Mouse (Mus musculus): Measurements from ENCODE around the gene Baiap2. TPM values are rescaled to one million over a fixed set of nuclear protein-coding genes. Genes with fewer than 3 reads are reported as not detected.
A peak's percentile ranks its signal among the peaks of the same experiment; 100 is the strongest.

The Baiap2 gene
- polyA plus RNA-seq, 1 experiment from 2014 or later = 11.9 TPM

GRCm38 (mm10) chr11:119937216-119937615 lies 5.3 kb upstream of the Baiap2 start:
- Histone ChIP-seq H3K27ac (ENCODE audit: low read depth, low read length) (no peak overlapping the region), H3K36me3 (ENCODE audit: control insufficient read depth, insufficient read depth, low read length) (no peaks in the 10 kb centered on the region), H3K9ac (ENCODE audit: low read length) (no peak overlapping the region), H3K4me2 (ENCODE audit: low read depth) (no peak overlapping the region), H3K4me1 (ENCODE audit: control insufficient read depth, insufficient read depth, low read length) (peaks cover 8% of the 10 kb centered on the region; the same call in 1 of the 2 replicates), H3K27me3 (ENCODE audit: control insufficient read depth, insufficient read depth, low read length) (no peaks in the 10 kb centered on the region), H3K4me3 (ENCODE audit: low read depth, low read length) (no peak overlapping the region), H3K9me3 (ENCODE audit: control insufficient read depth, low read length) (no peaks in the 10 kb centered on the region)
- no peak for DNase-seq (ENCODE audit: low spot score)
- ATAC-seq (ENCODE audit: insufficient read depth, low FRiP score, low TSS enrichment) = no peak
- 59% methylated on average over 12 of the region's 12 CpGs for WGBS

GRCm38 (mm10) chr11:119937772-119938502 lies 4.6 kb upstream of the Baiap2 start:
- Histone ChIP-seq H3K27ac (ENCODE audit: low read depth, low read length) (no peak overlapping the region), H3K36me3 (ENCODE audit: control insufficient read depth, insufficient read depth, low read length) (no peaks in the 10 kb centered on the region), H3K4me1 (ENCODE audit: control insufficient read depth, insufficient read depth, low read length) (peaks cover 9% of the 10 kb centered on the region; the same call in 1 of the 2 replicates), H3K4me2 (ENCODE audit: low read depth) (no peak overlapping the region), H3K27me3 (ENCODE audit: control insufficient read depth, insufficient read depth, low read length) (no peaks in the 10 kb centered on the region), H3K4me3 (ENCODE audit: low read depth, low read length) (no peak overlapping the region), H3K9me3 (ENCODE audit: control insufficient read depth, low read length) (no peaks in the 10 kb centered on the region), H3K9ac (ENCODE audit: low read length) (no peak overlapping the region)
- DNase-seq (ENCODE audit: low spot score) (no peak), ATAC-seq (ENCODE audit: insufficient read depth, low FRiP score, low TSS enrichment) (no peak)
- WGBS = 55% methylated on average over 19 of the region's 19 CpGs

GRCm38 (mm10) chr11:119939073-119939710 lies 3.4 kb upstream of the Baiap2 start:
- no peak overlapping the region for H3K4me3 ChIP-seq (ENCODE audit: low read depth, low read length)
- H3K4me1 ChIP-seq (ENCODE audit: control insufficient read depth, insufficient read depth, low read length) = peaks cover 18% of the 10 kb centered on the region; the same call in 1 of the 2 replicates
- DNase-seq (ENCODE audit: low spot score) = no peak
- no peak for ATAC-seq (ENCODE audit: insufficient read depth, low FRiP score, low TSS enrichment)
- no peaks in the 10 kb centered on the region for H3K27me3 ChIP-seq (ENCODE audit: control insufficient read depth, insufficient read depth, low read length)
- no peak overlapping the region for H3K27ac ChIP-seq (ENCODE audit: low read depth, low read length)
- no peaks in the 10 kb centered on the region for H3K36me3 ChIP-seq (ENCODE audit: control insufficient read depth, insufficient read depth, low read length)
- H3K9me3 ChIP-seq (ENCODE audit: control insufficient read depth, low read length) = no peaks in the 10 kb centered on the region
- H3K9ac ChIP-seq (ENCODE audit: low read length) = no peak overlapping the region
- WGBS = 49% methylated on average over 8 of the region's 8 CpGs
- no peak overlapping the region for H3K4me2 ChIP-seq (ENCODE audit: low read depth)

GRCm38 (mm10) chr11:119939711-119940106 lies 2.9 kb upstream of the Baiap2 start:
- Histone ChIP-seq H3K27me3 (ENCODE audit: control insufficient read depth, insufficient read depth, low read length) (no peaks in the 10 kb centered on the region), H3K4me3 (ENCODE audit: low read depth, low read length) (no peak overlapping the region), H3K4me1 (ENCODE audit: control insufficient read depth, insufficient read depth, low read length) (peaks cover 18% of the 10 kb centered on the region; the same call in 1 of the 2 replicates), H3K27ac (ENCODE audit: low read depth, low read length) (no peak overlapping the region), H3K9ac (ENCODE audit: low read length) (no peak overlapping the region), H3K36me3 (ENCODE audit: control insufficient read depth, insufficient read depth, low read length) (no peaks in the 10 kb centered on the region), H3K9me3 (ENCODE audit: control insufficient read depth, low read length) (no peaks in the 10 kb centered on the region), H3K4me2 (ENCODE audit: low read depth) (no peak overlapping the region)
- 62% methylated on average over 4 of the region's 4 CpGs for WGBS
- no peak for DNase-seq (ENCODE audit: low spot score)
- no peak for ATAC-seq (ENCODE audit: insufficient read depth, low FRiP score, low TSS enrichment)

- WGBS = 67% methylated on average over 11 of the region's 11 CpGs
- no peak for DNase-seq (ENCODE audit: low spot score)
- H3K27ac ChIP-seq (ENCODE audit: low read depth, low read length) = no peak overlapping the region
Measured at GRCm38 (mm10) chr11:119940142-119940541, 2.4 kb upstream of the Baiap2 start.

GRCm38 (mm10) chr11:119941794-119942193 lies 769 bp upstream of the Baiap2 start:
- Histone ChIP-seq H3K27me3 (ENCODE audit: control insufficient read depth, insufficient read depth, low read length) (no peaks in the 10 kb centered on the region), H3K4me3 (ENCODE audit: low read depth, low read length) (peak overlapping the region; percentile 71), H3K36me3 (ENCODE audit: control insufficient read depth, insufficient read depth, low read length) (no peaks in the 10 kb centered on the region), H3K4me1 (ENCODE audit: control insufficient read depth, insufficient read depth, low read length) (peaks cover 18% of the 10 kb centered on the region; the same call in 1 of the 2 replicates), H3K9me3 (ENCODE audit: control insufficient read depth, low read length) (no peaks in the 10 kb centered on the region), H3K4me2 (ENCODE audit: low read depth) (peak overlapping the region; percentile 97), H3K27ac (ENCODE audit: low read depth, low read length) (no peak overlapping the region), H3K9ac (ENCODE audit: low read length) (peak overlapping the region; percentile 56; the same call in 1 of the 2 replicates)
- WGBS = 4% methylated on average over 8 of the region's 8 CpGs
- ATAC-seq (ENCODE audit: insufficient read depth, low FRiP score, low TSS enrichment) (no peak), DNase-seq (ENCODE audit: low spot score) (no peak)

More at GRCm38 (mm10) chr11:119940142-119940541, 2.4 kb upstream of the Baiap2 start:
- H3K27me3 ChIP-seq (ENCODE audit: control insufficient read depth, insufficient read depth, low read length) = no peaks in the 10 kb centered on the region
- no peak overlapping the region for H3K4me3 ChIP-seq (ENCODE audit: low read depth, low read length)
- H3K9ac ChIP-seq (ENCODE audit: low read length) = no peak overlapping the region
- no peaks in the 10 kb centered on the region for H3K9me3 ChIP-seq (ENCODE audit: control insufficient read depth, low read length)
- no peaks in the 10 kb centered on the region for H3K36me3 ChIP-seq (ENCODE audit: control insufficient read depth, insufficient read depth, low read length)
- no peak for ATAC-seq (ENCODE audit: insufficient read depth, low FRiP score, low TSS enrichment)
- peaks cover 18% of the 10 kb centered on the region; the same call in 1 of the 2 replicates for H3K4me1 ChIP-seq (ENCODE audit: control insufficient read depth, insufficient read depth, low read length)
- H3K4me2 ChIP-seq (ENCODE audit: low read depth) = no peak overlapping the region; the same call in 1 of the 2 replicates

- DNase-seq (ENCODE audit: low spot score) (no peak), ATAC-seq (ENCODE audit: insufficient read depth, low FRiP score, low TSS enrichment) (peak; percentile 64)
- Histone ChIP-seq H3K9me3 (ENCODE audit: control insufficient read depth, low read length) (no peaks in the 10 kb centered on the region), H3K27ac (ENCODE audit: low read depth, low read length) (peak overlapping the region; percentile 53; the same call in 1 of the 2 replicates), H3K9ac (ENCODE audit: low read length) (peak overlapping the region; percentile 56), H3K4me3 (ENCODE audit: low read depth, low read length) (peak overlapping the region; percentile 71), H3K27me3 (ENCODE audit: control insufficient read depth, insufficient read depth, low read length) (no peaks in the 10 kb centered on the region), H3K4me2 (ENCODE audit: low read depth) (peak overlapping the region; percentile 97), H3K4me1 (ENCODE audit: control insufficient read depth, insufficient read depth, low read length) (peaks cover 18% of the 10 kb centered on the region; the same call in 1 of the 2 replicates), H3K36me3 (ENCODE audit: control insufficient read depth, insufficient read depth, low read length) (no peaks in the 10 kb centered on the region)
- under 1% methylated on average over 43 of the region's 43 CpGs for WGBS
Measured at GRCm38 (mm10) chr11:119942201-119942726, 299 bp upstream of the Baiap2 start.

- no peaks in the 10 kb centered on the region for H3K9me3 ChIP-seq (ENCODE audit: control insufficient read depth, low read length)
- peak; percentile 29 for DNase-seq (ENCODE audit: low spot score)
- no peaks in the 10 kb centered on the region for H3K27me3 ChIP-seq (ENCODE audit: control insufficient read depth, insufficient read depth, low read length)
- ATAC-seq (ENCODE audit: insufficient read depth, low FRiP score, low TSS enrichment) = peak; percentile 20; the same call in 1 of the 2 replicates
- peaks cover 18% of the 10 kb centered on the region; the same call in 1 of the 2 replicates for H3K4me1 ChIP-seq (ENCODE audit: control insufficient read depth, insufficient read depth, low read length)
- peak overlapping the region; percentile 97 for H3K4me2 ChIP-seq (ENCODE audit: low read depth)
- 6% methylated on average over 32 of the region's 32 CpGs for WGBS
- 0 out of 2 replicates have a peak overlapping the region, but pooled peaks have one; percentile 17 for H3K27ac ChIP-seq (ENCODE audit: low read depth, low read length)
- peak overlapping the region; percentile 71 for H3K4me3 ChIP-seq (ENCODE audit: low read depth, low read length)
- peak overlapping the region; percentile 63 for H3K9ac ChIP-seq (ENCODE audit: low read length)
- H3K36me3 ChIP-seq (ENCODE audit: control insufficient read depth, insufficient read depth, low read length) = no peaks in the 10 kb centered on the region
Measured at GRCm38 (mm10) chr11:119943428-119943988, 945 bp downstream of the Baiap2 start.
